Mouse (Mus musculus): ENCODE measurements around the gene AI481877.

GRCm38 (mm10) chr4:59011446-59011845 lies 127.3 kb downstream of the AI481877 start:
- TF ChIP-seq CTCF (conservative IDR thresholded peaks at IDR 0.05; ENCODE audit: insufficient read depth, insufficient read length, low read depth, low read length) (no peak), POLR2A (IDR thresholded peaks at IDR 0.05; ENCODE audit: low read depth, low read length) (no peak)
